Mouse (Mus musculus) mouse trophoblast stem cell (cell line): ENCODE measurements around the gene Slc29a1.
"Not testable (repeated sequence)": the region's sequence is repeated elsewhere in the genome, so short reads cannot be mapped to it uniquely, and the experiment has no call there.

Experiments
- in situ Hi-C, 2 experiments: fragments of 300-500 bp; cut with MseI, MboI; formaldehyde crosslinking; loops; 2 replicates in 1 of 2; 3 replicates in 1 of 2; pipeline ENCODE4 v1.15.1; 2025

The Slc29a1 gene

DNA sequence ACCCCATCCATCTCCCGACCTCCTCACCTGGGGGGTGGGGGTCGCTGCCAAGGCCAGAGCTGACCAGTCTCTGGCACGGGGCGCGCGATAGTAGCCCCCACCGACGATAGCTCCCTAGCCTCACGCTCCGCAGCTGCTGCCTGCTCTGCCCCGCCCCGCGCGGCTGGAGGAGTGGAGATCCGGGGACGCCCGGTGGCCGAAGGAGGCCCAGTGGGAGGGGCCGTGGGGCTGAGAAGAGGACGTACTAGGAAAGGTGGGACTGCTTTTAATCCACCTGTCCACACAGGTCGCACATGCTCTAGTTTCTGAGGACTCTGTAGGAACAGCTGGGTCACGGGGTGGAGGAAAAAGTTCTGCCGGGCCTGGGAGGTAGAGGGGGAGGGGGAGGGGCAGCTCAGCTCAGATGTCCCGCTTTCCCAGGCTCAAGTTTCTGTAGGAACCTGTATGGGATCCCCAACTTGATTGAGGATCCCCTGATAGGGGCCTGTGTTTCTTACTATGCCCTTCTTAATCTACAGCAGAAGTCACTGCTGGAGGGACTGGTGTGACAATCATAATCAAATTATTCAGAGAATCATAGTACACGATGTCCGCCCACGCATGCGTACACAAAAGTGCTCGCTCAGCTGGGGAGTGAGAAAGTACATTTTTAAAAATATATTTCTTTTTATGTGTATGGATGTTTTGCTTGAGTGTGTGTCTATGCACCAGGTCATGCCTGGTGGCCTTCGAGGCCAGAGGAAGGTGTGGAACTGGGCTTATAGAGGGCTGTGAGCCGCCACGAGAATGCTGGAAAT lies at the start of gene Slc29a1:
Gene Slc29a1, minus strand, starts transcription at position 161 of the 797 bp plus-strand sequence.
- in situ Hi-C loops: no loop called here

DNA sequence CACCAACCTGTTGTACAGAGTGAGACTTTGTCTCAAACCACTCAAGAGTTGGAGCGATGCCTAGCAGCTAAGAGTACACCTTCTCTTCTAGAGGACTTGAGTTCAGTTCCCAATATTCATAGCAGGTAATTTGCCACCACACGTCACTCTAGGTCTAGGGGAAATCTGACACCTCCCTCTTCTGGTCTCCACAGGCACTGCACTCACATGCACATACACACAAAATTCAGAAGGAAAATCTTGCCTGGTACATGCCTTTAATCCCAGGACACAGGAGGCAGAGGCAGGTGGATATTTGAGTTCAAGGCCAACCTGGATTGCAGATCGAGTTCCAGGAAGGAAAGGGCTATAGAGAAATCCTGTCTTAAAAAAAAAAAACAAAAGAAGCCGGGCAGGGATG lies 44.8 kb upstream of the Slc29a1 start:
- in situ Hi-C loops: no loop called here

DNA sequence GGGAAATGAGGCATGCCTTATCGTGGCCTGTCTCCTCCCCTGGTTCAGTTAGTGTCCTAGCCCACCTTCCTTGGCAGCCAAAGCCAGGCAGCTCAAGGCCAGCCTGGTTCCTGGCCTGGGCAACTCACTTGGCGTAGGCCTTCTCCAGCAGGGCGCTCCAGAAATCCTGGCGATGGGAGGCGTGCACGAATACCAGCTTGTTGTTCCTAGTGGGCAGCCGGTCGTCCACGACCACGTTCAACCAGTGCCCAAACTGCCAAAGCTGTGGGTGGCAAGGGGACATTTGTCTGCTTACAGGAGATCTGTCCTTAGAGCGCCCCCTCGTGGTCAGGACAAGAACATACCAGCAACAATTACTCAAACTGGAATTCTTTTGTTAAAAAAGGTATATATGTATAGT lies 43.3 kb upstream of the Slc29a1 start:
- in situ Hi-C loops: no loop called here

DNA sequence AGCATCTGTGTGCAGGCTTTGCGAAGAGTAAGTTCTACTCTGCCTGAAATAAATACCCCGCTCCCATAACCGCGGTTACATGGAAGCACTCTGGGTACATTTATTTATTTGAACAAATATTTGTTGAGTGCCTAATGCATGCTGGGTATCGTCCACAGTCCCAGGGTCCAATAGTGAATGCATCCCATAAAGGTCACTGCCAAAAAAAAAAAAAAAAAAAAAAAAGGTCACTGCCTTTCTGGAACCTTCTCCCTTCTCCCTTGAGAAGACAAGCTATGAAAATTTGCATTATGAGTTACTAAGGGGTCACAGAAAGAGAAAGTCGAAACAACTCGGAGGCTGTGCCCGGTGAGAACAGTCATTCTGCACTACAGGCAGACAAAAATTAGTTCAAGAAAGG lies 42.6 kb upstream of the Slc29a1 start:
- in situ Hi-C loops: no loop called here

DNA sequence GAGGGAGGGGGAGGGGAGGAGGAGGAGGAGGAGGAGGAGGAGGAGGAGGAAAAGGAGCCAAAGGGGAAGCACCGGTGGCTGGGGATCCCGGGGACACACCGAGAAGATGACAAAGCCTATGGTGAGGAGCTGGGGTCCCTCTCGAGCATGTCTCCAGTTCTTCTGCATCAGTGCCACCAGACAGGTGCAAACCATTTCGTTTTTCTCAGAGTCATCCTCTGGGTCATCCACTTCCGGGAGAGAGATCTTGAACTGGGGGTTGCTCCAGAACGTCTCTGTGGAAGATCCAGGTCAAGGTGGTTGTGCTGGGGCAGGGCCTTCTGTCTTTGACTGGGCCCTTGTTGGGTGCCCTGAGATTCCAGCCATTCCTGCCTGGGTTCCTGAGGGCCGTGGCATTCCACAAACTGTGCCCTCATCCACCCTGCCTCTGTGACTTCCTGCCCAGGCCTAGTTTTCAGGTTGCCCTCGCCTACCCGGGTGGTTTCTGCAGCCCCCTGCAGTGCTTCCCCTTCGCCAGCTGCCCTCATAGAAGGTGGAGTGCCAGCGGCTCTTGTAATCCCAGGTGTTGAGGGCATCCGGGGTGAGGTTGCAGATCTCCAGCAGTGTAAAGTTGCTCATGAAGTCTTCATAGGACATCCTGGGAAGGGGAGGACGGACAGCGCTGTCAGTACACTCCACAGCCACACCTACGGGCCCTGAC lies 39.3 kb upstream of the Slc29a1 start:
- in situ Hi-C loops: no loop called here

DNA sequence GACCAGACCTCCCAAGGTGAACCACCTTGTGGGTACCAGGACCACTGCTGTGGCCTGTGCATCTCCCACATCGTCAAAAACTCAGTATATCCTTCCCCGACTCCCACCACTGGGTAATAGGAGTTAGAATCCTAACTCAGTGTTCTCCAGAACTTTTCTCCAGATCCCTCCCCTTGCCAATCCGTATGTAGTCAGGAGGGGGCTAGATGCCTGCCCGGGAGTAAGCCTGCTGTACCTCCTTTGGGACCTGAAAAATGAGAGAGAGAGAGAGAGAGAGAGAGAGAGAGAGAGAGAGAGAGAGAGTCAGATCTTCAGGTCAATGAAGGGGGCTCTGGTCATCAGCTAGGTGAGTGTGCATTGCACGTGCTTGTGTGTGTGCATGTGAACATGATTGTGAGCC lies 34.6 kb upstream of the Slc29a1 start:
- in situ Hi-C loops: no loop called here

DNA sequence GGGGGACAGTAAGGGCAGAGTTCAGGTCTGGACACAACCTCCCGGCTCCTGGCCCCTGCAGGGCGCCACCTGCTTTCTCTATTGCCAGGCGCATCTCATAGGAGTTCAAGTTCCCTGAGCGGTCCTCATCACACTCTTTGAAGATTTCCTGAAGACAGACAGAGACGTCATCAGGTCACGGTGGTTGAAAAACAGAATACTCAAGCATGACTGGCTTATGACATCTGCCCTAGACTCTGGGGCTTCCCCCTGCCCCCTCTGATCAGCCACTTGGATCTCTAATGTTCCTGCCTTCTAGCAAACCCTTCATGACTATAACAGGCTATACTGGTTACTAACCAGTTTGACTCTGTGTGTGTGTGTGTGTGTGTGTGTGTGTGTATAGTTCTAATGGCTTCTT lies 32.5 kb upstream of the Slc29a1 start:
- in situ Hi-C loops: no loop called here

DNA sequence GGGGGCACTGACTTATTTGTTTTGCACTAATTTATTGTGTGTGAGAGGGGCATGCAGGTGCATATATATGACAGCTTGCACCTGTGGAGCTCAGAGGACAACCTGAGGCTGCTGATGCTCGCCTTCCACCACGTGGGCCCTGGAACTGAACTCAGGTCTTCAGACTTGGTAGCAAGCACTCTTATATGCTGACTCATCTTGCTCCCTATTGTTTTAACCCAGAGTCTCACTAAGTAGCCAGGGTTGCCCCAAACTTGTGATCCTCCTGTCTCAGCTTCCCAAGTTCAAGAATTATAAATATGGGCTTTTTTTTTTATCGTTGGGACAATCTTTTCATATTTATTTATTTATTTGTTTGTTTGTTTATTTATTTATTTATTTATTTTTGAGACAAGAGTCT lies 31.6 kb upstream of the Slc29a1 start:
- in situ Hi-C loops: no loop called here

DNA sequence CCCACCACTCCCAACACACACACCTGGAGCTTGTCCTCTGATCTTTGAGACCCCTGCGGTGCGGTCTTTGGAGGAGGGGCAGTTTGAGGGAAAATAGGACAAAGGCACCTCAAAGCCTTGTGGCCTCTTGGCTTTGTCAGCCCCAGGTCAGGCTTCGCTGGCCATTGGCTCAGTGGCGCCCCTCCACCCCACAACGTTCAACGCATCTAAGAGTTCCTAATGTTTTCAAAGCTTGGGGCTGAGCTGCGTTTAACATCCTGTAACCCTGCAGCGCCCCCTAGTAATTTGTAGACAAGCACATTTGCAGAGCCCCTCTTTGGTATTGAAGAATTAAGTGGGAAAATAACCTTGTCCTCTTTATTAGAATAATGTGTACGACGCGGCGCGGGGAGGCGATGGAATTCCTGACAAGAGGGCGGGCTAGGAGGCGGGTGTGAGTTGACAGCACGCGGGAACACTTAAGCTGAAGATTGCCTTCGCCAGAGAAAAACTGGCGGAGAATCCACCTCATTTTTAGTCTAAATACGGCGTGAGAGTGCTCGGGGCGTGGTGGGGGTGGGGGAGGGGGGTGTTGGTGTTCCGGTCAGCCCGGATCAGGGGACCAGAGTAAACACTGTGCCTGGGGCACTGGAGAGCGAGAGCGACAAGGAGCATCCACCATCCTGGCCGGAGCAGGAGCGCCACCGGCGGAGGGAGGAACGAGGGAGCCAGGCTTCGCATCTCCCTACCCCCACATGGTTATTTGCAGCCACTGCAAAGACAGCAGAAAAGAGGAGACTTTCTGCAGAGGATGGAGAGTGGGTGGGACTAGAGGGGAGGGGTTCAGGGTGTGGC lies 30.7 kb upstream of the Slc29a1 start:
- in situ Hi-C loops: loop anchor here (5.0 kb wide), 1 partner anchor 43 kb away; no protein-coding TSS in a partner anchor

DNA sequence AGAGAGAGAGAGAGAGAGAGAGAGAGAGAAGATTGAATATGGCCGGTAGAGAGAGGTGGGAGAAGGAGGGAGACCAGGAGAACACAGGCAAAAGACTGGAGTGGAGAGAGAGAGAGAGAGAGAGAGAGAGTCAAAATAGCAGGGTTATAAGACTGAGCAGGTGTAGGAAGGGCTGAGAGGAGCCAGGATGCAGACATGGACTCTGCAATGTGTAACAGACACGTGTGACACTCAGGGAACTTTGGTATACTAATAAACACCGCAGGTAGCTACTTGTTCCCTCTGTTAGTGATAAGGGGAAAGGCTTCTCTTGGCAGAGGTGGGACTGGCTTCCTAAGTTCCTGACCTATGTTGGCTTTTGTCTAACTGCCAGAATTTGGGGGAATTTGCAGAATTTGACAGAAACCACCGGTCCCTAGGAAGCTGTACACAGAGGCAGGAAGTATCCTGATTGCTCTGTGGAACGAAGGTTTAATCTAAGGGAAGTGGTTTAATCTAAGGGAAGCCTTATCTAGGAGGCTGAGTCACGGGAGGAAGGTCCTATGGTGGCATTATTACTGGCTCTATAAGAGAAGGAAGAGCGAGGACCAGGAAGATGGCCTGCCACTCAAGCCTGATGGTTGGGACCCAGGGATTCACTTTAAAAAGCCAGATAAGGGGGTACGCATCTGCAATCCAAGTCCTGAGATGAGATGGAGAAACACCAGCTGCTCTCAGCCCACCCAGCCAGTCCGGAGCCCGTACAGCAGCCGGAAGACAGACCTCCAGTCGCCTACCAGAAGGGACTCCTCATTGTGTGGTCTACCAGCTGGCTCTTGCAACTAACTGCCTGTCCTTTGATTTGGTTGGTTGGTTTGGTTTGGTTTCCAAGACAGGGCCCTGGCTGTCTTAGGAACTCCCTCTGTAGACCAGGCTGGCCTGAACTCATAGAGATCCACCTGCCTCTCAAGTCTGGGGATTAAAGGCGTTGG lies 29.8 kb upstream of the Slc29a1 start:
- in situ Hi-C loops: loop anchor here (5.0 kb wide), 1 partner anchor 42 kb away; no protein-coding TSS in a partner anchor

DNA sequence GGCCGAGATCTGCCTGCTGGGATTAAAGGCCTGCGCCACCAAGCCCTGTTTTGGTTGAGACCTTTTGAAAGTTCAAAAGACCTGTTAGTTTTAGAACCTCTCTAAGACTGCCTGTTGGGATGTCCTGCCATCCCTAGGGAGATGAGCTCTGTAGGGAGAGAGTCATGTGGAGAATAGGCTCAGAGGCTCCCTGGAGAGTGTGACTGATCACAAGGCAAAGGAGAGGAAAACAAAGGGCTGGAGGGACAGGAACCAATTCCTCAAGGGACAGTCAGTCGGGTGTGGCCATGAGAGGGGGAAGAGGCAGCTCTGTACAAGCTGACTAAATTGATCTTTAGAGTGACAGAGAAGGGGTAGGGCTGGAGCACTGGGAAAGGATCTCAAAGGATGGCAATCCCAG lies 28.8 kb upstream of the Slc29a1 start:
- in situ Hi-C loops: loop anchor here (5.0 kb wide), 1 partner anchor 41 kb away; no protein-coding TSS in a partner anchor

DNA sequence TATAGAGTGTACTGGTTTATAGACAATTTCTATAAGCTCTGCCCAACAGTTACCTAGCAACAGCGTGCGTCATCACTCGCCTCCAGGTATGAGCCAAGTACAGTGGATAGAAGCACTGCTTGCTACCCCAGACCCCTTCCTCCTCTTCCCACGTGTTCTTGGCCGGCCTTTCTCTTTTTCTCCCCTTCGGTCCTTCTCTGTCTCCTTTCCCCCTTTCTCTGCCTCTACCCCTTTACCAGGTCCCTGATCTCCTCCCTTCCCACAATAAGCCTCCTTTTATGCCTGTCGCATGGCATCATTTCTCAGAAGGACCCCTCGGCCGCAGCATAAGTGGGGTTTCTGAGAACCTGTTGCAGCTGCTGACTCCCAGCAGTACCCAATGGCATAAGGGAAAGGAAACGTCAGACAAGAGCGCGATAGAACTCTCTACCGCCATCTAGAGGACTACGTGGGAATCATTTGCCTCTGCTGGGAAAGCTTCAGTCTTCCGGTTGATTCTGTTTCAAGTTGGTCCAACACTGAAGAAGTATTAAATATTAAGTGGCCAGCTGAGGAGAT lies 27.2 kb upstream of the Slc29a1 start:
- in situ Hi-C loops: loop anchor here (5.0 kb wide), 1 partner anchor 39 kb away; no protein-coding TSS in a partner anchor

DNA sequence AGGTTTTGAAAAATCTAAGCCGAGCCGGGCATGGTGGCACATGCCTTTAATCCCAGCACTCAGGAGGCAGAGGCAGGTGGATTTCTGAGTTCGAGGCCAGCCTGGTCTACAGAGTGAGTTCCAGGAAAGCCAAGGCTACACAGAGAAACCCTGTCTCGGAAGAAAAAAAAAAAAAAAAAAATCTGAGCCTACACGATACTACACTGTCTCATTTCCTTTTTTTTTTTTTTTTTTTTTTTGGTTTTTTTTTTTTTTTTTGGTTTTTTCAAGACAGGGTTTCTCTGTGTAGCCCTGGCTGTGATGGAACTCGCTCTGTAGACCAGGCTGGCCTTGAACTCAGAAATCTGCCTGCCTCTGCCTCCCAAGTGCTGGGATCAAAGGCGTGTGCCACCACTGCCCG lies 24.0 kb upstream of the Slc29a1 start:
- in situ Hi-C loops: not testable (repeated sequence)

DNA sequence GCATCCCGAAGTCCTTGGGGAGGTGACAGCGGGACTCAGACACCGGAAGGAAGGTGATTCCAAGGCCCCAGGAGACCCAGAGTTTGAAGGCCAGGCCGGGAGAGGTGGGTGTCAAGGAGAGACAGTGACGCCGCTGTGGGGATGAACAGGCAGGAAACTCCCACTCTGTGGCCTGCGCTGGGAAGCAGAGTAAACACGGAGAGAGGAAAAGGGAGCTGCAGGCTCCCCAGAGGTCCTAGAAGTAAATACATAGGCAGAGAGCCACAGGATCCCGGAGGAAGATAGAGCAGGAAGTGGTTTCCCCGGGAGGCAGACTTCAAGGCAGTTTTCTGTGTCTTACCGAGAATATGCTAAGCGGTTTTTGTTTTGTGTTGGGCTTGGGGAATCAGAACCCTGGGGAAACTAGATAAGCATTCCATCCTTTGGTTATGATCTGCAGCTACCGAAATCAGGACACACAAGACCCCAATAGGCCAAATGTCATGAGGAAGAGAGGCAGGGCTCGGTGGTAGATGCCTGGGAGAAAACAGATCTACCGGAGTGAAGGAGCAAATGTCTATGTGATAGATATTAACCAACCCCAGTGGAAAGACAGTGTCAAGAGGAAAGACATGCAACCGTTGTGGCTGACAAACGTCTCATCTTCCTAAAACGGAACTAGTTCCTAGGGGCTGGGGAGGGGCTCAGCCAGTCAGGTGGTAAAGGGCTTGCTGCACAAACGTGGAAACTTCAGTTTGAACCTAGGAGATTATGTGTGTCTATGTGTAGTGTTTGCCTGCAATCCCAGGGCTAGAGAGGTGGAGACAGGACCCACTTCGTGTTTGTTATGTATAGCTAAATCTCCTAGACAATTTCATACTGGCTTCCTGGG lies 20.2 kb upstream of the Slc29a1 start:
- in situ Hi-C loops: no loop called here

DNA sequence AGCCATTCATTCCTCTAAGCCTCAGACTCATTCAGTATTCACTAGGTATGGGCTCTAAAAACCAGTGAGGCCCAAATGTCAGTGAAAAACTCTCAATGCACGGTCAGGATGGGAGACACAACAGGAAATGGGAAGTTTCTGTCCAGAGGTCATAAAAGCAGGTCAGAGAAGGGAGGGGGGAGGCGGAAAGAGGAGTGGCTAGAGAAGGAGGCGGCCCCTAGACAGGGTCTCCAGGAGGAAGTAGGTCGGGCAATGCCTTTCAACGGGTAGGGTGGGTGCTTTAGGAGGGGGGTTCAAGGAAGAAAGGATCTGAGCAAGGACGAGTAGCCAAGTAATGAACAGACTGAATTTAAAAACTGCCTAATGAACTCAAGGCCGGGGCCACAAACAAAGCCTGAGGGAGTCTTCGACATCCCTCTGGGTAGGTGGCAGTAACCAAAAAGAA lies 19.6 kb upstream of the Slc29a1 start:
- in situ Hi-C loops: no loop called here

DNA sequence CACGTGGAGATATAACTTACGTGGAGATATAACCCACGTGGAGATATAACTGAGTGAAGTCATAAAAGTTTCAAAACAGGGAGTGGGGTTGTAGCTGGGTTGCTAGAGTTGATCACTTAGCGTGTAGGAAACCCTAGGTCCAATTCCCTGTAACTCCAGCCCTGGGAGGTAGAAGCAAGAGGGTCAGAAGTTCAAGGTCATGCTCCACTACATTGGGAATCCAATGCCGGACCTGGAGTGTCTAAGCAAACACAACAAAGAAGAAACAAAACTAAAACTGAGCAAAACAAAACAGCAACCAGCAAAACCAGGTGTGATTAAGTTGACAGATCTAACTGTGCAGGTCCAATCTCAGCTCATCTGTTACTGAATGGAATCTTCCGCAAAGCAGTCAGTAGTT lies 18.2 kb upstream of the Slc29a1 start:
- in situ Hi-C loops: no loop called here

DNA sequence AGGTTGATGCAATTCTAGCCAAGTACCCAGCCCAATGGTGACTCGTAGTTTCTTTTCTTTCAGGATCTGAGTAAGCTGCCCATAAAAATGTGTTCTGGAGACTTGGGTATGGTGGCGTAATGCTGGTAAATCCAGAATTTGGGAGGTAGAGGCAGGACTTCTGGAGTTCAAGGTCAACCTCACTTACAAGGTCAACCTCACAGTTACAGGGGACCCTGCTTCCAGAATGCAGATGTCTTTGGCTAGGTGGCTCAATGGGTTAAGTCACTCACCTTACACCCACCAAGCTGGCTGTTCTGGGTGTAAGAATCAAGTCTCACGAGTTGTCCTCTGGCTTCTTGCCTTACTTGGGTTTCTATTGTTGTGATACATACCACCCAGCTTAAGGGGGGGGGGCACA lies 17.3 kb upstream of the Slc29a1 start:
- in situ Hi-C loops: no loop called here

DNA sequence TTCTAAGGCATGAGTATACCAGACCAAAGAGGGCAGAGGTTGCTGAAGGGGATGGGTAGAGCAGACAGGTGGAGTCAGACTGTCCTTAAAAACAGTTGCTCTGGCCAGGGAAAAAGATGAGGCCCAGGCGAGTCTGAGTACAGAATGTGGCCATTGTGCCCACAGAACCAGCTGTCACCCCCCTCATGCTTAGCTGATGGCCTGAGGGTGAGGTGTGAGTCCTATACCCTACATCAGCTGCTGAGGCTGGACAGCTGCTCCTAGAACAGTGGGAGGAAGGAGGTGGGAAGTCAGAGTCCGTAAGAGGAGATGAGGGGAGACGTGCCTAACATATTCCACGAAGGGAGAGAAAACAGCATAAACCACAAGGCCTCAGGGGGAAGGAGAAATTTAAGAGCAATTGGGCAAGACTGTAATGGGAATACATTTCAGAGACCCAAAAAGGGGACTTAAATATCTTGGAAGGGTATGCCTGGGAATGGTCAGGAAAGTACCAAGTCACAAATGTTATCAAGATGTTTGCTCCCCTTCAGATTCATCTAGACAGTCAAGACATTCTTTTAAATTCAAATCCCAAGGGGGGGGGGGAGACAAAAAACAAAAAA lies 16.7 kb upstream of the Slc29a1 start:
- in situ Hi-C loops: no loop called here

DNA sequence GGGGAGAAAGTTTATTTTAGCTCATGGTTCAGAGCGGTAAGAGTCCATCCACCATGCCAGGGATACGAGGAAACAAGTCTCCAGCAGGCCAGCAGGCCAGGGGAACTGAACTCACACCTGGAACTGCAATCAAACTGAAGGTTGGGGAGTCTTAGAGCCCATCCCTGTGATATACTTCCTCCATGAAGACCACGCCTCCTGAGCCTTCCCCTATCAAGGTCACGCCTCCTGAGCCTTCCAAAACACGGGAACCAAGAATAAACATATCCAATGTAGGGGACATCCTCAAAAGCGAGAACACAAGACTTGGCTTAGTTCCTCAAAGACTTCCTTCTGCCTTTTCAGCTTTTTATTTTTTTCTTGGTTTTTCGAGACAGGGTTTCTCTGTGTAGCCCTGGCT lies 13.5 kb upstream of the Slc29a1 start:
- in situ Hi-C loops: no loop called here
